Mouse (Mus musculus) mouse embryonic stem cell (cell line): ENCODE data around the gene Tsen2.

ENCODE experiments used
- in situ Hi-C, 2 experiments: fragments of 300-500 bp; cut with MboI; formaldehyde crosslinking; loops; 1 replicate in 1 of 2; 3 replicates in 1 of 2; pipeline ENCODE4 v1.14.3; 2019 to 2020; ENCODE audit warnings: low sequenced_read_pairs in 2 of 2, low pct_unique_long_range_greater_than_20kb in 1 of 2, mixed read lengths in 1 of 2; ENCODE audit not compliant: unreplicated experiment in 1 of 2

The Tsen2 gene

DNA sequence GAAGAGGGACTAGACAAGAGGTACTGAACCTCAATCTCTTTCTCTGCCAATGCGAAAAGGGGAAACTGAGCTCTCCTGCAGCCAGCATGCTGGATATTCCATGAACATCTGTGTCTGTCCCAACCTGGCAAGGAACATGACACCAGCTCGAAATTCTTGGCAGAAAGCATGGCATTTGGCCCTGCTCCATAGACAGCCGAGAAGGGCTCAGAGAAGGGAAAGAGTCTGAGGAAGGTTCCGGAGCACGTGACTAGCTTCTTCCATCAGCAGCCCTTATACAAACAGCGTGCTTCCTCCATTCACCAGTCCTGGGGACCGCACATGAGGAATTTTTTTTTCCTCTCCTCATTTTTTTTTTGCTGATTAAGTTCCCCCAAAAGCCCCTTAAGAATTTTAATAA lies 9.8 kb upstream of the Tsen2 start:
- in situ Hi-C loops: loop anchor here in 1 of 2 experiments (10.0 to 25.0 kb wide), 2 partner anchors 310 to 472 kb away; partner anchors contain the start of gene Gm17482

GRCm38 (mm10) chr6:115536169-115536568 lies 8.3 kb upstream of the Tsen2 start:
- in situ Hi-C loops: loop anchor here in 1 of 2 experiments (10.0 to 25.0 kb wide), 2 partner anchors 311 to 474 kb away; partner anchors contain the start of gene Gm17482

- in situ Hi-C loops: loop anchor here in 1 of 2 experiments (10.0 to 25.0 kb wide), 2 partner anchors 314 to 477 kb away; partner anchors contain the start of gene Gm17482
Measured at GRCm38 (mm10) chr6:115538645-115539429, 5.6 kb upstream of the Tsen2 start.

GRCm38 (mm10) chr6:115541676-115542275 lies 2.7 kb upstream of the Tsen2 start:
- in situ Hi-C loops: loop anchor here in 1 of 2 experiments (25.0 kb wide), 1 partner anchor 479 kb away; no protein-coding TSS in a partner anchor

GRCm38 (mm10) chr6:115542341-115542740 lies 2.1 kb upstream of the Tsen2 start:
- in situ Hi-C loops: loop anchor here in 1 of 2 experiments (25.0 kb wide), 1 partner anchor 480 kb away; no protein-coding TSS in a partner anchor

GRCm38 (mm10) chr6:115546276-115546675 lies 1.8 kb downstream of the Tsen2 start:
- in situ Hi-C loops: loop anchor here in 1 of 2 experiments (25.0 kb wide), 1 partner anchor 484 kb away; no protein-coding TSS in a partner anchor

DNA sequence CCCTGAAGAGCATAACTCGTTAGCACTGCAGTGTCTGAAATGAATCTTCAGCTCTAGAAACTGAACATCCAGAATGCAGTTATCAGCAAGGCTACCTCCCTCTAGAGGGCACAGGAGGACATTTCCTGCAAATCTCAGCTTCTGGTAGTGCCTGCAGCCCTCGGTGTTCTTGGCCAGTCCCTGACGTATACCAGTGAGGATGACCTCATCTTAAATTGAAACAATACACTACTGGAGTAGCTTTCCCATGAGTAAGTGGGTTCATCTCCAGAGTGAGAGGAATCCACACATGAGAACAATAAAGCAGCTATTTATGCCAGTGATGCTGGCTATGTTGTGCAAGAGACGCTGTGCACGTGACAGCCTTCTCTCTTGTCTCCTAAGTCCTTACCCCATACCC lies 11.0 kb downstream of the Tsen2 start:
- in situ Hi-C loops: no loop called here

GRCm38 (mm10) chr6:115558176-115558575 lies 13.7 kb downstream of the Tsen2 start:
- in situ Hi-C loops: no loop called here

GRCm38 (mm10) chr6:115559651-115560632 lies 15.5 kb downstream of the Tsen2 start:
- in situ Hi-C loops: no loop called here

DNA sequence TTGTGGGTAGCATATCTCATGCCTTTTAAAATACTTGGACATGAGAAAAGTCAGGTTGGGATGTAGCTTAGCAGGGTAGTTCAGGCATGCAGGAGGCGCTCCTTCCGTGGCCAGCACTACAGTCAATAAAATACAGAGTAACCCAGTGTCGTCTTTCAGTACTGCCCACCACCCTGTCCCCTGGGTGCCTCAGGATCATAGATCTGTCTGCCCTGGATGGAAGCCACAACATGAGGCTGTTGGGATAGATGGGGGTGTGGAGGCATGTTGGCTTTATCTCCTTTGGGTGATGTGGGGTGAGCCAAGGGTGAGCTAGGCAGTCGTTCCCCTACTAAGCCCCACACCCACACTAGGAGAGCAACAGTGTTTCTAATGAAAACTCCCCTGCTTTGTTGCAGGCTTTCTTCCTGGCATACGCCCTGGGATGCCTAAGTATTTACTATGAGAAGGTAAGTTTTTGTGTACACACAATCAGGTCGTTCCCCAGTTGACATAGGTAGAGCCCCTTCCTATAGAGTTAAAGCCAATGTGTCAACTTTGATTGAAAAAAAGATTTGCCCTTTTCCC lies 21.1 kb downstream of the Tsen2 start:
- in situ Hi-C loops: no loop called here

- in situ Hi-C loops: no loop called here
Measured at GRCm38 (mm10) chr6:115574171-115574570, 29.7 kb downstream of the Tsen2 start.

GRCm38 (mm10) chr6:115577407-115577806 lies 32.9 kb downstream of the Tsen2 start:
- in situ Hi-C loops: no loop called here

GRCm38 (mm10) chr6:115577941-115578340 lies 33.5 kb downstream of the Tsen2 start:
- in situ Hi-C loops: no loop called here

DNA sequence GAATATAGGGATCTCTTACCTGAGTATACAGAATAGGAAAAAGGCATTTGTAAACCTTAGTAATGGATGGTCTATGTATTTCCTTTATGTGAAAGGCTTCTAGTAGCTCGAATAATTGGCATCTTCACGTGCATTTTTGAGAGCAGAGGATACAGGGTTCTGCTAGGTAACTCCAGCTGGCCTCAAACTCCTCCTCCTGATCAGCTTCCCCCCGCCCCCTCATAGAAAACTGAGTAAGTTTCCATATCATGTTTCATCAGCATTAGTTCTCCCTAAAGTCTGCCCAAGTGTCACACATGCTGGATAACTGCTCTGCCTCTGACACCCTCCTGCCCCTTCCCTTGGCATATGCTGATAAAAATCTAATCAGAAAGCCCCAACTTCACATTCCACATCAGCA lies 36.3 kb downstream of the Tsen2 start:
- in situ Hi-C loops: no loop called here

GRCm38 (mm10) chr6:115582328-115583115 lies 38.1 kb downstream of the Tsen2 start:
- in situ Hi-C loops: no loop called here

GRCm38 (mm10) chr6:115583430-115584125 lies 39.1 kb downstream of the Tsen2 start:
- in situ Hi-C loops: no loop called here

GRCm38 (mm10) chr6:115584176-115584575 lies 39.7 kb downstream of the Tsen2 start:
- in situ Hi-C loops: no loop called here
